Mouse (Mus musculus) lung, postnatal 0 days (tissue): Measurements from ENCODE around the gene Nek6. TPM values are rescaled to one million over a fixed set of nuclear protein-coding genes. Genes with fewer than 3 reads are reported as not detected.

Experiments used
- ATAC-seq: fragments of 200-750 bp; cut with Nextera tagmentation; 2 replicates; pipeline ENCODE4 v1.8.0; 2017; ENCODE audit warnings: moderate library complexity
- DNase-seq: peaks from one replicate; pipeline ENCODE4 v3.0.0-alpha.2; 2016; ENCODE audit warnings: low spot score
- H3K27ac ChIP-seq: fragments of 300-500 bp; sonication (generic); 2 replicates; pipeline ENCODE4 v1.5.1; 2014; ENCODE audit warnings: antibody characterized with exemption, mild to moderate bottlenecking, low read length, mixed read lengths
- H3K27me3 ChIP-seq: fragments of 300-500 bp; sonication (generic); replicated peaks from 2 replicates; pipeline ENCODE4 v1.6.1; 2014; ENCODE audit warnings: low read length, mixed read lengths; ENCODE audit not compliant: insufficient read depth
- H3K36me3 ChIP-seq: fragments of 300-500 bp; sonication (generic); 2 replicates; pipeline ENCODE4 v1.6.1; 2014; ENCODE audit warnings: low read length, mixed read lengths; ENCODE audit not compliant: insufficient read depth
- H3K4me1 ChIP-seq: fragments of 300-500 bp; sonication (generic); 2 replicates; pipeline ENCODE4 v1.6.1; 2014; ENCODE audit warnings: antibody characterized with exemption, low read depth, low read length, mixed read lengths; ENCODE audit not compliant: insufficient read depth
- H3K4me2 ChIP-seq: fragments of 300-500 bp; sonication (generic); replicated peaks from 2 replicates; pipeline ENCODE4 v1.6.1; 2014; ENCODE audit warnings: low read depth, mild to moderate bottlenecking, low read length, moderate library complexity, mixed read lengths
- H3K4me3 ChIP-seq: fragments of 300-500 bp; sonication (generic); 2 replicates; pipeline ENCODE4 v1.5.1; 2014; ENCODE audit warnings: low read depth, low read length
- H3K9ac ChIP-seq: fragments of 300-500 bp; sonication (generic); replicated peaks from 2 replicates; pipeline ENCODE4 v1.6.1; 2014; ENCODE audit warnings: low read depth, mild to moderate bottlenecking
- H3K9me3 ChIP-seq: fragments of 300-500 bp; sonication (generic); 2 replicates; pipeline ENCODE4 v1.6.1; 2016; ENCODE audit warnings: low read length, mixed read lengths
- CTCF ChIP-seq: IDR thresholded peaks from 2 replicates; pipeline ENCODE4 v1.5.1; 2016; ENCODE audit warnings: antibody characterized with exemption, mild to moderate bottlenecking
- EP300 ChIP-seq: IDR thresholded peaks from 2 replicates; pipeline ENCODE4 v1.6.1; 2016; ENCODE audit warnings: antibody characterized with exemption, mild to moderate bottlenecking, control low read depth
- WGBS: fragments of 180-500 bp; shearing (Covaris S2); extraction: QIAGEN DNeasy Blood & Tissue Kit; methylation state at CpG from one replicate; pipeline ENCODE4 v1.1.7; 2014; 5-methylcytosine and 5-hydroxymethylcytosine counted together
- polyA plus RNA-seq: library from polyadenylated mRNA; unstranded; fragments of >200 nt; fragmentation: Nextera tagmentation; extraction: Ambion mirVana; gene quantifications from 2 replicates; pipeline ENCODE4 v1.2.1, GENCODE M21; 2015

Nek6 gene
- polyA plus RNA-seq, 1 experiment from 2014 or later = 57.8 TPM

DNA sequence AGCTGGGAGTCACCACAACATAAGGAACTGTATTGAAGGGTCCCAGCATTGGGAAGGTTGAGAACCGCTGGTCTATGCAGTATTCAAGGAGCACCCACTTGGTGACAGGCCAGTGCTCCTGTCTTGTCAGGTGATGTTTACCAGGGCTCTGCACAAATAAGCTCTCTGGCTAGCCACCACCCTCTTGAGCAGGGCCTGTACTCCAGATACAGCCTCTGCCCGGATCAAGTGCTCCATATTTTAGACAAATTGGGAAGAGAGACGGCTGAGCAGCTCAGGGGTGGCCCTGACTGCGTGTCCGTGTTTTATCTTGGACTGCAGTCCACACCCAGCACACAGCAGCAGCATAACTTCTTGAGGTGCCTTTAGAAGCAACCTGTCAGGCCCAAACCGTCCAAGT lies 75.3 kb downstream of the Nek6 start:
- WGBS = 64% methylated on average over 6 of the region's 6 CpGs
- H3K4me2 ChIP-seq = no peak overlapping the region
- H3K9ac ChIP-seq = no peak overlapping the region
- ATAC-seq (no peak), DNase-seq (no peak)
- H3K9me3 ChIP-seq = no peaks in the 10 kb centered on the region
- H3K4me3 ChIP-seq = no peak overlapping the region
- no peaks in the 10 kb centered on the region for H3K27me3 ChIP-seq
- H3K27ac ChIP-seq = no peak overlapping the region
- TF ChIP-seq EP300 = no peak
- peaks cover 4% of the 10 kb centered on the region; the same call in 1 of the 2 replicates for H3K36me3 ChIP-seq
- no peaks in the 10 kb centered on the region for H3K4me1 ChIP-seq

GRCm38 (mm10) chr2:38591751-38592459 lies 80.5 kb downstream of the Nek6 start:
- H3K4me2 ChIP-seq = no peak overlapping the region
- ATAC-seq (peak; percentile 52; the same call in 1 of the 2 replicates), DNase-seq (peak; percentile 64)
- no peaks in the 10 kb centered on the region for H3K4me1 ChIP-seq
- H3K9ac ChIP-seq = no peak overlapping the region
- WGBS = 66% methylated on average over 6 of the region's 6 CpGs
- H3K36me3 ChIP-seq = peaks cover 4% of the 10 kb centered on the region; the same call in 1 of the 2 replicates
- H3K27me3 ChIP-seq = no peaks in the 10 kb centered on the region
- TF ChIP-seq CTCF = peak; percentile 72
- TF ChIP-seq EP300 = no peak
- H3K9me3 ChIP-seq = no peaks in the 10 kb centered on the region
- H3K4me3 ChIP-seq = no peak overlapping the region
- no peak overlapping the region for H3K27ac ChIP-seq

DNA sequence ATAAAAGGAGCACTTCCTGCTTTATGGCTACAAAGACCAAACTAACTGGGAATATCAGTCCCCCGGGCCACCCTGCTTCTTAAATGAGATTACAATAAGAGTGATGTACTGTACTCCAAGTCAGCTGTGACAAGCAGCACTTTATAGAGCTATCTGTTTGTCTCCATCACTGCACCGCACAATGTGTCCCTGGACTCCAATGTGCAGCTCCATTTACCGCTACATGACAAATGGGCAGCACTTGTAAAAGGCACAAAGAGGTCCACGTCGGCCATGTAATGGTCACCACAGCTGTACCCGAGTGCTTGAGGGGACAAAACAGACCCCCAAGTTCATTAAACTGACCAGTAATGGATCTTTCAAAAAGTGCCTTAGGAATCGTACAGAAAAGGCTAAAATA lies 83.4 kb downstream of the Nek6 start:
- Histone ChIP-seq H3K4me3 (no peak overlapping the region), H3K36me3 (peaks cover 4% of the 10 kb centered on the region; the same call in 1 of the 2 replicates), H3K9ac (no peak overlapping the region), H3K27ac (no peak overlapping the region), H3K9me3 (no peaks in the 10 kb centered on the region), H3K27me3 (no peaks in the 10 kb centered on the region), H3K4me2 (no peak overlapping the region), H3K4me1 (no peaks in the 10 kb centered on the region)
- 77% methylated on average over 7 of the region's 7 CpGs for WGBS
- no peak for ATAC-seq
- TF ChIP-seq CTCF (no peak), EP300 (no peak)
- no peak for DNase-seq

- H3K27me3 ChIP-seq = no peaks in the 10 kb centered on the region
- DNase-seq (no peak), ATAC-seq (no peak)
- 90% methylated on average over 1 of the region's 1 CpGs for WGBS
- no peaks in the 10 kb centered on the region for H3K9me3 ChIP-seq
- no peak overlapping the region for H3K4me3 ChIP-seq
- TF ChIP-seq EP300 (no peak), CTCF (peak; percentile 63)
- H3K27ac ChIP-seq = no peak overlapping the region
- no peak overlapping the region for H3K9ac ChIP-seq
- no peak overlapping the region for H3K4me2 ChIP-seq
- H3K4me1 ChIP-seq = no peaks in the 10 kb centered on the region
- H3K36me3 ChIP-seq = 0 out of 2 replicates have a peak, but pooled peaks cover 5% of the 10 kb centered on the region
These were observed 86.5 kb downstream of the Nek6 start for GRCm38 (mm10) chr2:38597896-38598295.

DNA sequence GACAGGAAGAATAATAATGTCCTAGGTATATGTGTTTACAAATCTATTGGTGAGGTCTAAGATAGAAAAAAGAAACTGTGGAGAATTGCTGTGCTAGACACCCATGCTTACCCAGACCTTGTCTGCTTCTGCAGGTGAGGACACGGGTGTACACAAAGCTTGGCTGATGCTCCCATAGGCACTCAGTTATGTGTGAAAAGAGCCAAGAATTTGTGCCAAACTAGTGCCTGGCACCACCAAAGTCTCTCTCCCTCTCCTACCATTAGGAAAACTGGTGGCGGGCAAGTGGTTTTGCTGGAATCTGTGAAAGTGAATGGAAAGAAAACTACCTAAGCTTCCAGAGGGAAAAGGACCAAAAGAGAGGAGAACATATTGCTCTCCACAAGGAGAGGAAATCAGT lies 87.0 kb downstream of the Nek6 start:
- H3K9me3 ChIP-seq = no peaks in the 10 kb centered on the region
- no peak for ATAC-seq
- TF ChIP-seq EP300 (no peak), CTCF (no peak)
- H3K9ac ChIP-seq = no peak overlapping the region
- no peak overlapping the region for H3K27ac ChIP-seq
- DNase-seq = no peak
- 83% methylated on average over 2 of the region's 2 CpGs for WGBS
- H3K36me3 ChIP-seq = 0 out of 2 replicates have a peak, but pooled peaks cover 5% of the 10 kb centered on the region
- H3K4me1 ChIP-seq = no peaks in the 10 kb centered on the region
- H3K4me2 ChIP-seq = no peak overlapping the region
- no peaks in the 10 kb centered on the region for H3K27me3 ChIP-seq
- H3K4me3 ChIP-seq = no peak overlapping the region

- H3K27ac ChIP-seq = no peak overlapping the region
- H3K4me2 ChIP-seq = no peak overlapping the region
- H3K36me3 ChIP-seq = 0 out of 2 replicates have a peak, but pooled peaks cover 5% of the 10 kb centered on the region
- H3K4me1 ChIP-seq = no peaks in the 10 kb centered on the region
- no peak overlapping the region for H3K9ac ChIP-seq
- TF ChIP-seq CTCF = no peak
- TF ChIP-seq EP300 = no peak
- DNase-seq = no peak
- no peak for ATAC-seq
- H3K27me3 ChIP-seq = no peaks in the 10 kb centered on the region
- H3K9me3 ChIP-seq = no peaks in the 10 kb centered on the region
- no peak overlapping the region for H3K4me3 ChIP-seq
These were observed 89.4 kb downstream of the Nek6 start for GRCm38 (mm10) chr2:38600842-38601241.
